Mouse (Mus musculus) neutrophil, adult 5-6 weeks (primary cell): Measurements from ENCODE around the gene N4bp2l2. TPM values are rescaled to one million over a fixed set of nuclear protein-coding genes. Genes with fewer than 3 reads are reported as not detected.
"Not testable (repeated sequence)": the region's sequence is repeated elsewhere in the genome, so short reads cannot be mapped to it uniquely, and the experiment has no call there.

Source experiments
- ATAC-seq: fragments of 151-379, 151-347 bp; 2 replicates; pipeline ENCODE4 v1.8.0; 2017; ENCODE audit warnings: mild to moderate bottlenecking, moderate TSS enrichment; ENCODE audit not compliant: insufficient number of reproducible peaks, poor library complexity, low FRiP score, severe bottlenecking; ENCODE audit errors: extremely low read depth
- total RNA-seq: library from RNA; stranded (forward); fragments of 200-1000 nt; gene quantifications from 2 replicates; pipeline ENCODE4 v1.2.3, GENCODE M21; 2017

The N4bp2l2 gene
- 162 and 165 TPM in 2 replicates for total RNA-seq

DNA sequence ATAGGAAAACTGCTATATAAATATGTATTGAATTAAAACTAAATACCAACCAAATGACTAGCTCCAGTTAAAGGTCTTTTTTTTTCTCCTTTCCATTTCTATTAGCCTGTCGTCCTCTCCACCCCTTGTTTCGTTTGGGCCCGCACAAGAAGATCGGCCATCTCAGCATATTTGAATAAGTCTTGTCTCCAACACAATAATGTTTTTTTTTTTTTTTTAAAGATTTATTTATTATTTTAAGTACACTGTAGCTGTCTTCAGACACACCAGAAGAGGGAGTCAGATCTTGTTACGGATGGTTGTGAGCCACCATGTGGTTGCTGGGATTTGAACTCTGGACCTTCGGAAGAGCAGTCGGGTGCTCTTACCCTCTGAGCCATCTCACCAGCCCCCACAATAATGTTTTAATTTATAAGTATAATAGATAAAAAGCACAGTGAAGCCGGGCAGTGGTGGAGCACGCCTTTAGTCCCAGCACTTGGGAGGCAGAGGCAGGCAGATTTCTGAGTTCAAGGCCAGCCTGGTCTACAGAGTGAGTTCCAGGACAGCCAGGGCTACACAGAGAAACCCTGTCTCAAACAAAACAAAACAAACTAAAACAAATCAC lies at the start of gene N4bp2l2:
Gene N4bp2l2, minus strand, starts transcription at position 51 of the 607 bp plus-strand sequence.
- not testable (repeated sequence) for ATAC-seq

DNA sequence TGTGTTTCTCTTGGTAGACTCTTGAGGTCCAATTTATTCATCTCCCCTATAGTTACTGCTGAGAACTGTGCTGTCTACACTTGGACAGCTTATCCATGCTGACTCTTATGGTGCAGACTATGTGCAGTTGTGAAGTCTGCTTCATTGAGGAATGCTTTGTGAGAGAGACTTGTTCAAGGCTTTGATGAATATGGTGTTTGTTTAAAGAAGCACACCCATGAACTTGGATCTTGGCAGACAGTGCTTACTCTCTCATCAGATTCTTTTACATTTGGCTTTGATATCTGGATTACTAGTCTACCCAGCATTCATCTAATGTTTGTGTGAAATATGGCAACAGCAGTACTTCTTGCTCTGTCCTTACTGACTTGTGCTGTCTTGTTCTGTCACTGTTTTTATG lies 47.4 kb upstream of the N4bp2l2 start:
- ATAC-seq, result no peak

DNA sequence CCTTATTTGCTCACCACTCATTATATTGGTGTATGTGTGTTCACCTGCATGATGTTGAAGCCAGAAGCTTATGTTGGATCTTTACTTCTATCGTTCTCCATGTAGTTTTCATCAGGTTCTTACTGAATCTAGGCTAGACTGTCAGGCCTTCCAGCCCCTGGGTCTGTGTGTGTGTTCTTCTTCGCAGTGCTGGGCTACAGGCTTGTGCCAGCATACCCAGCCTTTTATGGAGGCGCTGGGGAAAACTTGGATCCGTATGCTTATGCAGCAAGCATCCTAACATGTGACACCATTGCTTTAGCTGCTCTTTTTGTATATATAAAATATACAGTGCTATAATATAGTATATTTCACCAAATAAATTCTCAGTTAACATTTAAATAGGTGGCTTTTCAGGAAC lies 45.5 kb upstream of the N4bp2l2 start:
- no peak for ATAC-seq

DNA sequence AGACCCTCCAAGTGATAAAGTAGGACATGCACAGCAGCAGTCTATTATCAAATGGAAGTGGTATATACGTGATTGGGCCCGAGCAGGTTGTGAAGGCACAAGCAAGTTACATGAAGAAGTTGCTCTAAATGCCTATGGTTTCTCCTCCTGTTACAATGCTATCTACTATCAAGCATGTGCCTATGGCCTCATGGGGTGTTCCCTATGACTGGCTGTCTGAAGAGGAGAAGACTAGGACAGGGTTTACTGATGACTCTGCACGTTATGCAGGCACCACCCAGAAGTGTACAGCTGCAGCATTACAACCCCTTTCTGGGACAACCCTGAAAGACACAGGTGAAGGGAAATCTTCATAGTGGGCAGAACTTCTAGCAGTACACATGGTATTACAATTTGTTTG lies 41.2 kb upstream of the N4bp2l2 start:
- ATAC-seq, result not testable (repeated sequence)

DNA sequence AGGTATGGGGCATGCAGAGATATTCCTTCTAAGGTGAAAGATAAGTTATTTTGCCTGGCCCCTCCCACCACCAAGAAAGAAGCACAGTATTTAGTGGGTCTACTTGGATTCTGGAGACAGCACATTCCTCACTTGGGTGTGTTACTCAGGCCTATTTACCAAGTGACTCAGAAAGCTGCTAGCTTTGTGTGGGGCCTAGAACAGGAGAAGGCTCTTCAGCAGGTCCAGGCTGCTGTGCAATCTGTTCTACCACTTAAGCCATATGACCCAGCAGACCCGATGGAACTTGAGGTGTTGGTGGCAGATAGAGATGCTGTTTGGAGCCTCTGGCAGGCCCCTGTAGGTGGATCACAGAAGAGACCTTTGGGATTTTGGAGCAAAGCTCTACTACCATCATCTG lies 40.7 kb upstream of the N4bp2l2 start:
- not testable (repeated sequence) for ATAC-seq

DNA sequence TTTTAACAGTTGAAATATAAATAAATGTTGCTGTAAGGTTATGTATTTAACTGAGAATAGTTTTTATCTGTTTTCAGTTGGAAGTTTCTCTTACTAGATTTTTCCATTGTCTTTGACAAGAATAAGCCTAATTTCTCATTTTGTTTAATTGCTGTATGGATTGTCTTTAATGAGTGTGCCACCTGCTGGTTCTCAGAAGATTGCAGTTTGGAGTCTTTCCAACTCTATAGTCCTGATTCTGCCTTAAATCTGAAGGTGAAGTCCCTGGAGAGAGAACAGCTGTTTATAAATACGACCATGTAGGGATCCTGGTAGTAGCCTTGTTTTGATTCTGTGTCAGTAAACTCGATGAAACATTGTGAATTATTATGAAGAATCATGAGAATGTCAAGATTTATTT lies 36.7 kb upstream of the N4bp2l2 start:
- peak; percentile 56 for ATAC-seq

DNA sequence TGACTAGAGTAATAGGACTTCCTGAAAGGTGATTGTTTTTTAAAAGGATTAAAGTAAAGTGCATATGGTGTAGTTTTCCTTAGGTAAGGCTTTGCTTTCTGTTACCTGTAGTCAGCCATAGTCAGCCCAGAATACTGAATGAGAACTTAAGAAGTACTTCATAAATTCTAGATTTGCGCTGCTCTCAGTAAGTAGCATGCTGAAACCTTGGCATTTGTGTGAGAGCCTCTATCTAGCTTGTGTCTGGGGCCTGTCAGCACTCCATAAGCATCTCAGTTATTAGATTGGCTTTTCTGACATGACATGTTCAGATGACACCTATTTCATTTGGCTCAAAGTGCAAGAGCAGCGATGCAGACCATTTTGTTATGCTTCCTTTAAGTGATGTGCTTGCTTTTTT lies 27.3 kb upstream of the N4bp2l2 start:
- no peak for ATAC-seq

DNA sequence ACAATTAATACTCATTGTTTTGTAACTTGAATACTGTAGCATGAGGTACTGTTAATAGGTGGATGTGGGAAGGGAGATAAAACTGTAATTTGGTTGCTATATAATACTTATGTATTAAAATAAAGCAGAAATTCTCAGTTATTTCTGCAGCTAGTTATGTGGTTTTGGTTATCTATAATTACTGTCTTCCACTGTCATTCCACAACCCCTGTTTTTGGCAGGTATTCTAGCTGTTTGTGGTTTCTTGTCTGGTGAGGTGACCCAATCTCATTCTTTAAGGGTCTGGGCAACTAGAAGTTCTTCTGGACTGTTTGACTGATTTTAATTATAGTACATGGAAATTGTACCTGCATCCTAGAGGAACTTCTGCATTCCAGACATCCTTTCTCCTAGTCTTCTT lies 24.7 kb upstream of the N4bp2l2 start:
- no peak for ATAC-seq

DNA sequence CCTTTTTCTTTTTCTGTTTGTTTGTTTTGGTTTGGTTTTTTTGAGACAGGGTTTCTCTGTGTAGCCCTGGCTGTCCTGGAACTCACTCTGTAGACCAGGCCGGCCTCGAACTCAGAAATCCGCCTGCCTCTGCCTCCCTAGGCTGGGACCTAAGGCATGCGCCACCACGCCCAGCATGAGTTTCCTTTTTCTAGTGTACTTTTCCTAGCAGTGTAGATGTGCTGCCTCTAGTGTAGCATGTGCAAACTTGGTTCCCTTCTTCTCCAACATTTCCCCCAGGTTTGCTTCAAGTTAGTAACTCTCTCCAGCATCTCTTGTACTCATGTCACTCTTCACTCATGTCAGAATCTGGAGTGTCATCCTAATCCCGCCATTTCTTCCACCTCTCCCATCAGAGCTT lies 16.9 kb upstream of the N4bp2l2 start:
- ATAC-seq, result not testable (repeated sequence)

DNA sequence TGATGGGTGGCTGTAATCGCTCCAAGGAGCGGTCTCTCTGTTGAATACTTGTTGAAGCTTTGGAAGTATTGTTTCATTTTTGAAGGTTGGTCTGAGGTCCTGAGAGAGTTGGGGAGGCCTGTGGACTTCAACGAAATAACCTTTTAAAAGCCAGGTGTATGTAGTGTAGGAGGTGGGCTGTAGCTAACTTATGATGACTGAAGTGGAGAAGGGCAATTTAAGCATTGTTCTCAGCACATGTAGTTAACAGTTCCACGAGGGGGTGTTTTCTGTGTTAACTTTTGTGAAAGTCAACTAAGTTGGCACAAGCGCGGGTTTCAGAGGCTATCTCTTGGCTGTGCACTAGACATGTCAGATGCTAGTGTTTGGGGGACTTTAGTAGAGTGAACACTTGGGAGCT lies 8.9 kb upstream of the N4bp2l2 start:
- no peak for ATAC-seq

DNA sequence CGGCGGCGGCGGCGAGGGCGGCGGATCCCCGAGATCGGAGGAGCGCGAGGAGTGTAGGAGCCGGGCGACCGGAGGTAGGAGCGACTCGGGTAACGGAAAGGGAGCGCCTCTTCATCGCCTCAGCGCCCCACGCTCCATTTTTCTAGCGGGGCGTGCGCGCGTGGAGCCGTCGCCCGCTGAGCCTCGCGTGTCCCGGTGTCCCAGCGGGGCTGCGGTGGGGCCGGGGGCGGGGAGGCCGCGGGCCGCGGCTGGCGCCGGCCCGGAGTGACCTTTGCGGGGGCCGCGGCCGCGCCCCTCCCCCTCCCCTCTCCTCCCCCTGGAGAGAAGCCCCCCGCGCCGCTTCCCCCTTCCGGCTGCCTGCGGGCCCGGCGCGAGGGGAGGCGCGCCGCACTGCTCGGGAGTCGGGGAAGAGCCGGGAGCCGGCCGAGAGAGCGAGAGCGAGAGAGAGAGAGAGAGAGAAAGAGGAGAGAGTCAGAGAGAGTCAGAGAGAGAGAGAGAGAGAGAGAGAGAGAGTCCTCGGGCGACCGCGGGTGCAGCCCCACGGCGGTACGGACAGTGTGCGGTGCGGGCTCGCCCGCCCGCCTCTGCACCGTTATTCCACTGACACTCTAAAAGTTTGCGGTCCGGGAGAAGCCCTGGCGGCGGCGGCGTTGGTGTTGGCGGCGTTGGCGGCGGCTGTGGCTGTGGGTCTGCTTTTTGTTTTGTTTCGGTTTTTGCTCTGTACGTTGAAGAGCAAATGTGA lies 8.1 kb upstream of the N4bp2l2 start:
- no peak; the same call in 1 of the 2 replicates for ATAC-seq

DNA sequence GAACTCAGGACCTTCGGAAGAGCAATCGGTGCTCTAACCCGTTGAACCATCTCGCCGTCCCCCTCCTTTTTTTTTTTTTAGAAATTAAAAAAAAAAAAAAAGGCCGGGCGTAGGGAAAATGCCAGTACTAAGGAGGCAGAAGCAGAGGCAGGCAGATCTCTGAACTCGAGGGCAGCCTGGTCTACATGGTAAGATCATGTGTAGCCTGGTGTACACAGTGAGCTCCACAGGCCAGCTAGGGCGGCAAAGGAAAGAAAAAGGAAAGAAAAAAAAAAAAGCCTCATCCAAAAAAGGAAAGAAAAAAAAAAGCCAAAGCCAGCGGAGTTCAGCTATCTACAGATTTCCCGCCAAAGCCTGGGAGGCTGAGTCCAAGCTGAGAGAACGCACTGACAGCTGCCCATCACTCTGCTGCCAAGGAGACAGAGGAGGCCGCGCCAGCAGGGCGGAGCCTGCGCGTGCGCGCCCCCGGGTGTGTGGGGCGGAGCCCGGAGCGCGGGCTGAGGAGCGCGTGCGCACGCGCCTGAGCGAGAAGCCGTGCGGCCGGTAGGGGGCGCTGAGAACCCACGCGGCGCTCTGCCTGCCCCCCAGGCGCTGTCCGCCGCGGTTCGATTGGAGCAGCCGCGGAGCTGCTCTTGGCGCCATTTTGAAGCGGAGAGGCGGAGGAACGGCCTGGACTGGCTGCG lies 7.3 kb upstream of the N4bp2l2 start, which contains the start of gene Pds5b:
Gene Pds5b, plus strand, starts transcription at position 587 of the 683 bp plus-strand sequence.
- peak; percentile 96 for ATAC-seq

DNA sequence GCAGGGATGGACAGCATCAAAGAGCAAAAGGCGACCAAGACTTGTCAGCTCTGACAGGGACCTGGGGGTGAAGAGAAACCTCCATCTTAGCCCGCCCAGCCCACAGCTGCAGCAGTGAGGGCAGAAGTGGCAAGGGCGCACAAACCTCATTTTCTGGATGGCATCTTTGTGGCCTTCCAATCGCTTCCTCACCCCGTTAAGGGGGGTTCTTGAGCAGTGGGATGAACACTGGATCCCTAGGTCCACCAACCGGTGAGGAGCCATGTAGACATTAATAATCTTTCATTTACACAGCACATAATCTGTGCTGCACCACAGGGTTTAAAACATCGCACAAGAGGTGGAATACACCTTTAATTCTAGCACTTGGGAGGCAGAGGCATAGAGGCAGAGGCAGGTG lies 6.4 kb upstream of the N4bp2l2 start:
- no peak for ATAC-seq

DNA sequence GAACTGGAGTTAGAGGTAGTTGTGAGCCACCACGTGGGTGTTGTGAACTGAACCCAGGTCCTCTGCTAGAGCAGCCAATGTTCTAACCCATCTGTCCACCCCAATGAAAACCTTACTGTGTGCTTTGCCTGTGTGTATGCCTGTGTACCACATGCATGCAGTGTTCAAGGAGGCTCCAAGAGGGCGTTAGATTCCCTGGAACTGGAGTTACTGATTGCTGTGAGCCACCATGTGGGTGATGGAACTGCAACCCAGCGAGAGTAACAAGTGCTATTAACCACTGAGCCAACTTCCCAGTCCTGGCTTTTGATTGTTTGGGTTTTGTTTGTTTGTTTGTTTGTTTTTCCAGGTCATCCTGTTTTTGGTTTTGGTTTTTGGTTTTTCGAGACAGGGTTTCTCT lies 2.7 kb upstream of the N4bp2l2 start:
- no peak for ATAC-seq

DNA sequence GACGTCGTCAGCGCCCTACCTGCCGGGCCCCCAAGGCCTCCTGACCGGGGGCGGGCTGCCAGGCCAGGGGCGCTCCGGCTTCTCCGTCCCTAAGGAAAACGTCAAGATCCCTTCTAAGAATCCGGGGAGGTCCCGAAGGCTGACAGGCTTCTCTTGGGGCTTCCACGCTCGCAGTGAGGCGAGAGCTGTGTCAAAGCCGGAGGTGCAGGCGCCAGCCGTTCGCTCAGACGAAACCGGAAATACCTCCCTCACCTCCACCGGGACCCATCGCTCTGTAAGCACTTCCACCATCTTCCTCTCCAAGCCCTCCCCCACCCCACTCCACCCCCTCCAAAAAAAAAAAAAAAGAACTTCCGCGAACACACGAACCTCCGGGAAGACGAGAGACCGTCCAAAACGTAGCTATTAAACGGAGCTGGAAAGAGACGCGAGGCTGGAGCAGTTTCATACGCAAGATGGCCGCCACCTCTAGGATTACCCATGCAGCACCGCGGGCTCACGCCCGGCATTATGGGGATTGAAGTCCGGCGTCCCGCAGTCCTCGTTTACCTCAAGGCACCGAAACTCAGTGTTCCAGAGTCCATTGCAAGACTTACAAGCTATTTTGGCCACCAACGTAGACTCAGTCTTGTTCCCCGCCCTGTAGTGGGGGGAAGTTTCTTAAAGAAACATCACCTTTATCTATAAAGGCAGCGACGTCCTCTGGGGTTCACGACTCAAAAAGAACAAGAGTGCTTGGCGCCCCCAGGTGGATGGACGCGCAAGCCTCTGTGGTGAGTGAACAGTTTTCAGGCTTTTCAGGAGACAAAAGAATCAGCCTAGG lies 640 bp downstream of the N4bp2l2 start:
- ATAC-seq, result peak; percentile 98

DNA sequence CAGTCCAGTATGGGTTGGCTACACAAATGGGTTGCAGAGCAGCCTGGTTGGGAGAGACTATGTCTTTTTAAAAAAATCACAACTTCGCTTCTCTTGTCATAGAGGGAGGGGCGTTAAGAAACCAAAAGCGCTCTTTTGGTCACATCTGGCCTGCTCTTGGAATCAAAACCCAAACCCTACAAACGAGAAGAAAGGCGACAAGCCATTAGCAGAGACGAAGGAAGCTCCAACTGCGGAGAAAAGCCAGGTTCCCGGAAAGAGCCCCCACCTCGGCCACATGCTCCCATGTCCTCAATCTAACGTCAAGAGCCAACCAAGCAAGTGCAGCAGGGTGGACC lies 1.2 kb downstream of the N4bp2l2 start:
- ATAC-seq, result no peak

DNA sequence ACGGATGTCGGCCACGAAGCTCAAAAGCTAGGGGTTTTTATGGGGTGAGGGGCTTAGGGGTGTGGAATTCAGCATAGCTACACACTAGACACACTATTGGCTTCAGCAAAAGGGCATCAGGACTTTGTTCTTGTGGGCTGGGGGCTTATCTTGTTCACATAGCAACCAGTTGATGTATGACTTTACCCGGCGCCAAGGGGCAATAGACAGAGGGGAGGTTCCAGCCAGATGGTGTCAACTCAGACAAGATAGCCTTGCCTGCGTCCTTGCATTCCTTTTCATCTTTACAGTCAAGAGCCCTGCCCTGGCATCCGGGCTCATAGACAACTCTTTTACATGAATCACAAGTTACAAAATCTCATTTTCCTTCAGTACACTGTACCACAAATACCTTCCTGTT lies 2.1 kb downstream of the N4bp2l2 start:
- ATAC-seq, result not testable (repeated sequence)

DNA sequence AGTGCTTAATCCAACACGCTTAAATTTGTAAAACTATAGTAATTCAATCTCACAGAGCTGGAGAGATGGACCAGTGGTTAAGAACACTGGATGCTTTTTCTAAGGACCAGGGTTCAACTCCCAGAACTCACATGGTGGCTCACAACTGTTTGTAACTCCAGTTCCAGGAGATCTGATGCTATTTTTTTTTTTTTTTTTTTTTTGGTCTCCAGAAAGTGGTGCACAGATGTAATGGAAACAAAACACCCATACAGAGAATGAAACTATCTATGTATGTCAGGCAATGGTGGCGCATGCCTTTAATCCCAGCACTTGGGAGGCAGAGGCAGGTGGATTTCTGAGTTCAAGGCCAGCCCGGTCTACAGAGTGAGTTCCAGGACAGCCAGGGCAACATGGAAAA lies 5.7 kb downstream of the N4bp2l2 start:
- ATAC-seq, result not testable (repeated sequence)

DNA sequence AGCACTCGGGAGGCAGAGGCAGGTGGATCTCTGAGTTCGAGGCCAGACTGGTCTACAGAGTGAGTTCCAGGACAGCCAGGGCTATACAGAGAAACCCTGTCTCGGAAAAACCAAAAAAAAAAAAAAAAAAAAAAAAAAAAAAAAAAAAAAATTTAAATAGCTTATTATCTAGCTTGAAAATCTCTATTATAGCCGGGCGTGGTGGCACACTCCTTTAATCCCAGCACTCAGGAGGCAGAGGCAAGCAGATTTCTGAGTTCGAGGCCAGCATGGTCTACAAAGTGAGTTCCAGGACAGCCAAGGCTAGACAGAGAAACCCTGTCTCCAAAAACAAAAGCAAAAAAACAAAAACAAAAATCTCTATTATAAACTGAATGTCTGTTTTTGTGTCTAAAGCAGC lies 6.6 kb downstream of the N4bp2l2 start:
- ATAC-seq, result not testable (repeated sequence)
